27 mouse cellular contexts compared by ENCODE assay signal in genomic region chr4:90839804-90840203, GRCm38 (mm10).
DNase-seq lines count a peak whose midpoint lies in the region; ATAC-seq and TF ChIP-seq lines count a peak whose summit lies in the region.
"Had no signal": no experiment of that assay in that cellular context is flagged by ENCODE, and none has a peak within 500 bp of the region (broad histone marks: within the 10 kb centered on the region; RNA-seq: fewer than 3 reads in every experiment).

No protein-coding gene starts in this region.

- no peak overlapping the region for H3K9ac ChIP-seq in forebrain, embryonic 14.5 days (ENCODE audit: low read length)
- H3K9ac ChIP-seq in forebrain, postnatal 0 days, result no peak overlapping the region
- no peak overlapping the region for H3K9ac ChIP-seq in midbrain, embryonic 14.5 days (replicated peaks; ENCODE audit: low read length)
- H3K9ac ChIP-seq in midbrain, embryonic 13.5 days (replicated peaks), result no peak overlapping the region
- H3K9ac ChIP-seq: embryonic facial prominence, embryonic 12.5 days; embryonic facial prominence, embryonic 15.5 days; forebrain, embryonic 15.5 days; heart, embryonic 13.5 days; hindbrain, embryonic 15.5 days had no signal

- no peak overlapping the region for H3K27ac ChIP-seq in forebrain, embryonic 14.5 days (ENCODE audit: low read depth, low read length)
- H3K27ac ChIP-seq in forebrain, postnatal 0 days (ENCODE audit: low read depth, low read length), result no peak overlapping the region
- no peak overlapping the region for H3K27ac ChIP-seq in midbrain, embryonic 14.5 days (replicated peaks; ENCODE audit: low read depth, low read length)
- no peak overlapping the region for H3K27ac ChIP-seq in midbrain, embryonic 13.5 days
- H3K27ac ChIP-seq: embryonic facial prominence, embryonic 12.5 days; embryonic facial prominence, embryonic 15.5 days; forebrain, embryonic 15.5 days; heart, adult 2 months; heart, embryonic 10.5 days; heart, embryonic 13.5 days; hindbrain, embryonic 15.5 days had no signal

- no peaks in the 10 kb centered on the region for H3K27me3 ChIP-seq in forebrain, embryonic 14.5 days (replicated peaks; ENCODE audit: control insufficient read depth, insufficient read depth, low read length)
- no peaks in the 10 kb centered on the region for H3K27me3 ChIP-seq in forebrain, postnatal 0 days (ENCODE audit: insufficient read depth, low read length)
- no peaks in the 10 kb centered on the region for H3K27me3 ChIP-seq in midbrain, embryonic 14.5 days (ENCODE audit: control insufficient read depth, insufficient read depth, low read length)
- no peaks in the 10 kb centered on the region for H3K27me3 ChIP-seq in midbrain, embryonic 13.5 days
- H3K27me3 ChIP-seq: CH12.LX; embryonic facial prominence, embryonic 12.5 days; embryonic facial prominence, embryonic 15.5 days; forebrain, embryonic 15.5 days; heart, embryonic 13.5 days; hindbrain, embryonic 15.5 days had no signal

- 8% methylated on average over 3 of the region's 3 CpGs for WGBS in forebrain, embryonic 14.5 days
- 11% methylated on average over 3 of the region's 3 CpGs for WGBS in forebrain, postnatal 0 days
- WGBS in midbrain, embryonic 14.5 days, result 19% methylated on average over 3 of the region's 3 CpGs
- WGBS in midbrain, embryonic 13.5 days, result 21% methylated on average over 3 of the region's 3 CpGs

- no peaks in the 10 kb centered on the region for H3K9me3 ChIP-seq in forebrain, embryonic 14.5 days (replicated peaks; ENCODE audit: control insufficient read depth, low read length)
- no peaks in the 10 kb centered on the region for H3K9me3 ChIP-seq in forebrain, postnatal 0 days (ENCODE audit: low read length)
- no peaks in the 10 kb centered on the region for H3K9me3 ChIP-seq in midbrain, embryonic 14.5 days (ENCODE audit: control insufficient read depth, low read length)
- H3K9me3 ChIP-seq in midbrain, embryonic 13.5 days, result no peaks in the 10 kb centered on the region
- H3K9me3 ChIP-seq: embryonic facial prominence, embryonic 12.5 days; embryonic facial prominence, embryonic 15.5 days; forebrain, embryonic 15.5 days; G1E; heart, embryonic 10.5 days; heart, embryonic 13.5 days; hindbrain, embryonic 15.5 days had no signal

- H3K4me1 ChIP-seq in forebrain, embryonic 14.5 days (ENCODE audit: control insufficient read depth, insufficient read depth, low read length), result no peaks in the 10 kb centered on the region
- no peaks in the 10 kb centered on the region for H3K4me1 ChIP-seq in forebrain, postnatal 0 days (ENCODE audit: insufficient read depth)
- no peaks in the 10 kb centered on the region for H3K4me1 ChIP-seq in midbrain, embryonic 14.5 days (ENCODE audit: control insufficient read depth, insufficient read depth, low read length)
- H3K4me1 ChIP-seq in midbrain, embryonic 13.5 days (replicated peaks), result no peaks in the 10 kb centered on the region
- H3K4me1 ChIP-seq: embryonic facial prominence, embryonic 12.5 days; embryonic facial prominence, embryonic 15.5 days; forebrain, embryonic 15.5 days; heart, embryonic 10.5 days; heart, embryonic 13.5 days; hindbrain, embryonic 15.5 days had no signal

- TF ChIP-seq CTCF in forebrain, postnatal 0 days (IDR thresholded peaks at IDR 0.05; ENCODE audit: low read depth), result no peak

- peak; percentile 22 for DNase-seq in forebrain, embryonic 14.5 days (ENCODE audit: low spot score)
- no peak for DNase-seq in forebrain, postnatal 0 days
- peak; percentile 6 for DNase-seq in midbrain, embryonic 14.5 days
- DNase-seq in retina, postnatal 1 day, result peak; percentile 2
- DNase-seq in retina, embryonic 14.5 days (ENCODE audit: low spot score), result no peak
- DNase-seq in ovary, postnatal 36 days (ENCODE audit: low spot score), result no peak
- DNase-seq: adrenal gland, adult 2 months; adrenal gland, postnatal 14 days; B cell, adult 2 months; cerebellum, adult 11-12 months; cerebellum, adult 8-10 months; cerebellum, postnatal 10 days; cerebellum, postnatal 36 days; gastrocnemius, postnatal 10 days; gastrocnemius, postnatal 36 days; heart, adult 2 months; heart, postnatal 14 days; heart, postnatal 4 days had no signal

- H3K36me3 ChIP-seq in forebrain, embryonic 14.5 days (ENCODE audit: control insufficient read depth, insufficient read depth, low read length), result no peaks in the 10 kb centered on the region
- no peaks in the 10 kb centered on the region for H3K36me3 ChIP-seq in forebrain, postnatal 0 days (ENCODE audit: insufficient read depth)
- H3K36me3 ChIP-seq in midbrain, embryonic 14.5 days (ENCODE audit: control insufficient read depth, insufficient read depth, low read length), result no peaks in the 10 kb centered on the region
- H3K36me3 ChIP-seq in midbrain, embryonic 13.5 days, result no peaks in the 10 kb centered on the region
- H3K36me3 ChIP-seq: embryonic facial prominence, embryonic 12.5 days; embryonic facial prominence, embryonic 15.5 days; forebrain, embryonic 15.5 days; G1E; heart, embryonic 10.5 days; heart, embryonic 13.5 days; hindbrain, embryonic 15.5 days had no signal

- ATAC-seq in forebrain, embryonic 14.5 days, result no peak
- no peak for ATAC-seq in forebrain, postnatal 0 days
- no peak for ATAC-seq in midbrain, embryonic 14.5 days (ENCODE audit: low FRiP score, low TSS enrichment)
- ATAC-seq in midbrain, embryonic 13.5 days, result no peak
- ATAC-seq: forebrain, embryonic 15.5 days had no signal

- no peak overlapping the region for H3K4me3 ChIP-seq in forebrain, embryonic 14.5 days (ENCODE audit: low read depth, low read length)
- H3K4me3 ChIP-seq in forebrain, postnatal 0 days (ENCODE audit: low read depth, low read length), result no peak overlapping the region
- no peak overlapping the region for H3K4me3 ChIP-seq in midbrain, embryonic 14.5 days (replicated peaks; ENCODE audit: low read depth, low read length)
- H3K4me3 ChIP-seq in midbrain, embryonic 13.5 days (replicated peaks), result no peak overlapping the region
- H3K4me3 ChIP-seq: embryonic facial prominence, embryonic 12.5 days; embryonic facial prominence, embryonic 15.5 days; forebrain, embryonic 15.5 days; heart, adult 2 months; heart, embryonic 10.5 days; heart, embryonic 13.5 days; hindbrain, embryonic 15.5 days had no signal

- no peak overlapping the region for H3K4me2 ChIP-seq in forebrain, embryonic 14.5 days (ENCODE audit: low read length)
- H3K4me2 ChIP-seq in forebrain, postnatal 0 days (ENCODE audit: low read depth), result no peak overlapping the region
- no peak overlapping the region for H3K4me2 ChIP-seq in midbrain, embryonic 14.5 days (ENCODE audit: low read length)
- H3K4me2 ChIP-seq in midbrain, embryonic 13.5 days (replicated peaks), result no peak overlapping the region
- H3K4me2 ChIP-seq: embryonic facial prominence, embryonic 12.5 days; embryonic facial prominence, embryonic 15.5 days; forebrain, embryonic 15.5 days; heart, embryonic 13.5 days; hindbrain, embryonic 15.5 days had no signal

Comparison
In these comparisons a context has a peak if more than half of its experiments do, and no peak if none do; other contexts are left out.
1. DNase-seq: peak in forebrain, embryonic 14.5 days (single experiment), midbrain, embryonic 14.5 days (single experiment) and retina, postnatal 1 day (single experiment); none in forebrain, postnatal 0 days (single experiment), retina, embryonic 14.5 days (single experiment) and ovary, postnatal 36 days (single experiment).